Mouse (Mus musculus): ENCODE measurements around the gene Lsamp.

Gene Lsamp

GRCm38 (mm10) chr16:39984205-39984634, at the start of gene Lsamp:
Gene Lsamp, plus strand, starts transcription at chr16:39984361.
- peak; percentile 89 for DNase-seq

- DNase-seq = no peak
Measured at GRCm38 (mm10) chr16:39957686-39958085, 26.5 kb upstream of the Lsamp start.

DNA sequence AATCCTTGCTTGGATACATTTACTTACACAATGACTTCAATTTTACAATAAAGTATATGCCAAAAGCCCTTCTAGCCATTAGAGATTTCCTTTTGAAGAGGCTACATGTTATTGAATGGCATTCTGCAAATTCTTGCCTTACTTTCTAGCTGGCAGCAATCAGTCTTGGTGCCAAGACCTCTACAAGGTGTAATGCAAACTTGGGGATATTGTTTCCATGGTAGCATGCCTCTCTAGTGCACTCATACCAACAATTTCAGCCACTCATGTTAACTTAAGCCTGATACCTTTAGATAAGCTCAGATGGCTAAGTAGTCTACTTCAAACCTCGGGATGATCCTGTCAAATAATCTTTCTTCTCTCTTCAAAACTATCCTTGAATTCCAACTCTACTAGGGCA, 11.4 kb upstream of the Lsamp start:
- DNase-seq = no peak

DNA sequence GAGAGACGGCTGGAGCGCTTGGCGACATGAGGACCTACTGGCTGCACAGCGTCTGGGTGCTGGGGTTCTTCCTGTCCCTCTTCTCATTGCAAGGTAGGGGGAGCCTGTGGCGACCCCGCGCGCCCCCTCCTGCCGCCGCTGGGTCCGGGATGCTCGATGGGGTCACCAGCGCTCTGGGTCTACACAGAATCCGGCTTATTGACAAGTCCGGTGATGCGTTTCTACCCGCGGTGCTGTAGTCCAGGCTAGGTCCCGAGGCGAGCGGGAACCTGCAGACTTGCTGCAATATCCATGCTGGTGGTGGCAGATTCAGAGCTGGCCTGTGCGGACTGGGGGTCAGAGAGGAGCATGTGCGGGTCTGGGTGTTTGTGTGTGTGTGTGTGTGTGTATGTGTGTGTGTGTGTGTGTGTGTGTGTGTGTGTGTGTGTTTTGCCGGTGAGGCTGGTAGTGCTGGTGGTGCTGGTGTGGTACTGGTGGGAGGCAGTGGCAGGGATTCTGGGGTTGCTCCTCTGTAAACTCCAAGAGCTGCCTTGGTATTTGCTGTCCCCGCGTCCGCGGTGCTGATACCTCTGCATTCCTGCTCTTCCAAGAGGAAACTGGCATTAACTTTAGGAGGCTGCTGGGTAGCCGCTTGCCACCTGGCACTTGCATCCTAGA, 602 bp downstream of the Lsamp start:
- peak; percentile 43 for DNase-seq

GRCm38 (mm10) chr16:39988466-39988865, 4.3 kb downstream of the Lsamp start:
- DNase-seq = no peak

DNA sequence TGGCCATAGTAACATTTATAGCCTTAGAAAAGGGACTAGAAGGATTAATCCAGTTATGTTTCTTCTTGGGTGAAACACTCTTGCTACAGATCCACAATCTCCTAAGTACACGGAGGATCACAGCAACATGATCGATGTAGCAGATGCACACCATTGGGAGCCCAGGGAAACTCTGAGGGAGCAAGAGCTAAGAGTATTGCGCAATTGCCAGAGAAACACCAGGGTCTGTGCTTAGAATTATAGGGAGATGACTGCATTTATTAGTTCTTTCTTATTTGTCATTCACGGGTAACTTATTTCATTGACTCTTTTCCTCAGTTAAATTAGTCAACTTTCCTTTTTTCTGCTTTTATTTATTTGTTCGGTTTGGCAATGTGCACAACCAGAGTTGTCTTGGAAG, 10.7 kb downstream of the Lsamp start:
- DNase-seq = no peak

- no peak for DNase-seq
Measured at GRCm38 (mm10) chr16:40008800-40009199, 24.6 kb downstream of the Lsamp start.

GRCm38 (mm10) chr16:40011106-40011505, 26.9 kb downstream of the Lsamp start:
- no peak for DNase-seq

DNA sequence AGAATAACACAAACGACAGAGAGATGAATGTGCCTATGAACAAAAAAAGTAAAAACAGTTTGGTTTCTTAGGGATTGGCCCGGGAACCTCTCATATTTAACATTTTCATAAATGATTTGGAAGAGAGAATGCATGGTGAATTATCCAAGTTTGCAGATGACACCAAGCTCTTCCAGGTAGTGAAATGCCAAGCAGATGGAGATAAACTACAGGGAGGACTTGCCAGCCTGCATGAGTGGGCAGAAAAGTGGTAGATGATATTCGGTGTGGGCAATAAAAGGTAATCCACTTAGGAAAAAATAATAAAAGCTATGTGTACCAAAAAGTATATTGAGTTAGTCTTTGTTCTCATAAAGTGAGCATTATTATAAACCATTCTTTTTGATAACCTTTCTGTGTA, 38.5 kb downstream of the Lsamp start:
- no peak for DNase-seq

- DNase-seq = no peak
Measured at GRCm38 (mm10) chr16:40036719-40037118, 52.6 kb downstream of the Lsamp start.

DNA sequence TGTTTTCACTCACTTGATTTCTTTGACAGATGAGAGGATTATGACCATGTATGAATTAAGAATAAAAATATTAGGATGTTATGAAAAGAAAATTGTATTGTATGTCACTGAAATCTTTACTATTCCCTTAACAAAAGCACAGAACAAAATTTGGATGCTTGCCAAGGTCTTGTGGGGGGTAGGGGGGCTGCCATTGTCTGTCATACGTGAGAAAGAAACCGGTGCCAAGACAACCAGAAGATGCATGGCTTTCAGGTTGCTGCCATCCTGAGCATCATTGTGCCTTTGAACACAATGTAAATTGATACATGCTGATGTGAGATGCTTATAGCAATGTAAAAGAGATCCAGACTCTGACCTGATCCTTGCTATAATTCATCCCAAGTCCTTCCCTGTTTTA, 75.4 kb downstream of the Lsamp start:
- DNase-seq = no peak

GRCm38 (mm10) chr16:40059968-40060367, 75.8 kb downstream of the Lsamp start:
- DNase-seq = no peak

- DNase-seq = no peak
Measured at GRCm38 (mm10) chr16:40060491-40060890, 76.3 kb downstream of the Lsamp start.

DNA sequence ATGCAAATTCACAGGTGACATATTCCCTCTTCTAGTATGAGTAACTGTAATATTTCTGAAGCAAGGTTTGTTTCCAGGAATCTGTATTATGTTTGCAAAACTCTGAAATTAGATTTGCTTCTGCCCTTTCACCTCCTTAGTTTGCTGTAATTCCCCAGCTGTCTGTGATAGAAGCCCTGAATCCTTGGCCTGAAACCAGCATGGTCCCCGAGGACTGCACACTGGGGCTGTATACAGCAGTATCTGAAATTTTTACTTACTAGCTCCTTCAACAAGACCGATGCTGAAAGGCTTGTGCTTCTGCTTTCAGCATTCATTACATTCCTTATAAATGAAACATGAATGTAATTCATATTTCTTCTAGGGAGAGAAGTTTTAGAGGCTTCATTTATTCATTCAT, 91.4 kb downstream of the Lsamp start:
- DNase-seq = no peak

GRCm38 (mm10) chr16:40080224-40080623, 96.1 kb downstream of the Lsamp start:
- DNase-seq = no peak

GRCm38 (mm10) chr16:40104329-40104728, 120.2 kb downstream of the Lsamp start:
- DNase-seq = no peak

- DNase-seq = no peak
Measured at GRCm38 (mm10) chr16:40182918-40183317, 198.8 kb downstream of the Lsamp start.

DNA sequence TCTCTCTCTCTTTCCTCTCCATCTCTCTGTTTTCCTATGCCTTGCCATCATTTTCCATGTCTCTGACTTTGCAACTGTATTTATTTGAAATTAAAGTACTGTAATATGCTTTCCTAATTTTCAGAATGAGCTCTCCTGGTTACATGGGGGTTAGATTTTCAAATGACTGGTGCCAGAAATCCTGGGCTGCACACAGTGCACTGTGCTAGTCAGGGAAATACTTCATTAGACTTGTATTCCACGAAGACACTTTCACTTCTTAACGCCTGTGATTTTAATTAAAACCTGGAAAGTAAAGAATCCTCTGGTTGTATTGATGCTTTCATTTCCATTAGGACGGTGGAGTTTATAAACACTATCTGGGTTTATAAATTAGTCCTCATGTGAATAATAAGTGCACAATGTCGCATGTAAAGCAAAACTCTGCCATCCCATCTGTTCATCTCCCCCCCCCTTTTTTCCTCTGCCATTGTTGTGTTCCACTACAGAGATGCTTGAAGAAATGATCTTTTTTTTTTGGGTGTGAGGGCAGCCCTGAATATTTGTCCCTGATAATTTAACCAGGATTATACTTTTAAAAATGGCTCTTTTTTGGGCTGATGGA, 203.9 kb downstream of the Lsamp start:
- no peak for DNase-seq

DNA sequence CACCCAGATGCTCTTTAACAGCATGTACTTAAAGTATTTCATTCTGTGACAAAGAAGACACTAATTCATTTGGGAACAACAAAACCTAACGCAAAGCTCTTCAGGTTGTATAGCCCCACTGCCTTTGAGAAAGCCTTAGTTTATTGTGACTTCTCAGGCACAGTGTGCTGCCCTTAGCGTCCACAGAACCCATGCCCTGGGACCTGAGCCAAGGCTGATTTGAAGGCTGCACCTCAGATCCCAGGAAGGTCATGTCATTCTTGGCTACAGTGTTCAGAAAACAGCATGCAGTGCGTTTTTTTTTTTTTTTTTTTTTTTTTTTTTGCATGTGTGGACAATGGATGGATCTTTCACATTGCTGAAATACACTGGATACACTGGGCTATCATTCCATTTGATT, 210.2 kb downstream of the Lsamp start:
- DNase-seq = no peak

DNA sequence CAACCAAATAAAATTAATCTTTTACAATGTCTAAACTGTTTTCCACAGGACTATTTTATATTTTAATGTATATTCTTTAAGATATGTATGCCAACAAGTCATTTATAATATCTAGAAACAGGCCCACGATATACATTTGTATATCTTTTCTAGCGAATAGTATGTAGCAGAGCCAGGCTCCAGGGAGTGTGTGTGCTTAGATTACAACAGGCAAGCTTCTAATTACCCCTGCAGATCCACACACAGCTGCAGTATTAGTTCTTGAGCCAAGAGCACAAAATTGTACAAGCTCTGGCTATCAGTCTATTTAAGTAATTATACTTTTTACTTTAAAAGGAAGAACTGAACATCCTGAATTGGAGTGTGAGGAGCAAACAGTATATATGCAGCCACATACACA, 210.7 kb downstream of the Lsamp start:
- no peak for DNase-seq

GRCm38 (mm10) chr16:40228627-40229026, 244.5 kb downstream of the Lsamp start:
- peak; percentile 13 for DNase-seq

GRCm38 (mm10) chr16:40233066-40233465, 248.9 kb downstream of the Lsamp start:
- DNase-seq = no peak

- no peak for DNase-seq
Measured at GRCm38 (mm10) chr16:40234151-40234895, 250.2 kb downstream of the Lsamp start.

DNA sequence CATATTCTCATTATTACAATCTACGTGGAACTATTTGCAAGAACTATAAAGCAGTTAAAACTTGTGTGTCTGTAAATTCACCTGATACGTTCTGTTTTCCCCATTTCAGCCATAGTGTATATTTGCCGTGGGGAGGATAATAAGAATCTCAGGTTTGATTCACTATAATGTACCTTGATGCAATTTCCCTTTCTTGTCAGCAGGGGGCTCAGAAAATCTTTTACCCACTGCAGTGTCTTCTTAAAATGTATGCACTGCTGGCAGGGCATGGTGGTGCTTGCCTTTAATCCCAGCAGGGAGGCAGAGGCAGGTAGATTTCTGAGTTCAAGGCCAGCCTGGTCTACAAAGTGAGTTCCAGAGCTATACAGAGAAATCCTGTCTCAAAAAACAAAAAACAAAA, 287.7 kb downstream of the Lsamp start:
- no peak for DNase-seq
